Mouse (Mus musculus) bone marrow, adult 2 months (tissue): ENCODE results near the gene Rsad2.

Experiments used
- CTCF ChIP-seq: fragments of 200-500 bp; IDR thresholded peaks from 2 replicates; pipeline ENCODE4 v1.5.1; 2011; ENCODE audit warnings: low read length, control low read depth; ENCODE audit not compliant: control insufficient read depth, insufficient read depth
- POLR2A ChIP-seq: fragments of 200-500 bp; IDR thresholded peaks from 2 replicates; pipeline ENCODE4 v1.6.1; 2011; ENCODE audit warnings: low read depth, mild to moderate bottlenecking, control low read depth, low read length, borderline replicate concordance; ENCODE audit not compliant: control insufficient read depth

DNA sequence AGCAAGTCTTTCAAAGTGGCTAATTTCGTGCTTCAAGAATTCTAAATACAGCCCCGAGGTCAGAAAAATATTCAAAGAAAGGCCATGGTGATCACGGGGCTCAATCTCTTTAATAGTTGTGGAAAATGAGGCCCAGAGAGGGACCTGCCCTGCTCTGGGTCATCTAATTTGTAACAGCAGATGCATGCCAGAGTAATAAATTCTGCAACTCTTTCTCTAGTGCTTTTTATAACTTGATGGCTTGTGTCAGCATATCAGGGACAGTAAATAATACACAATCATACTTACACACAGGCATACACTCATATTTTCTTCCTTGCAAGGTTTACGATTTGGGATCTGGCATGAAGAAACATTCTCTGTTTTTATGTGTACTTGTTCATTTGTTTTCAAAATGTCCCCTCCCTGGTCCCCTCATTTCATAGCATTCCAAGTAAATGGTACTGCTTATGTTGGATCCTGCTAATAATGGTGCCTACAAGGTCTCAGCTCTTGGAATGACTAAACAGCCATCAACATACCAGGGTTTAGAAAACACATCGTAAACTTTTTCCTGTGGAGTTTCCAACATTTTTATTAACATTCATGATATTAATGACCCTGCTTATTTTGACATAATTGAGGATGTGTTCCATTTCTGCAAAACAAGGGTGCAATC is 32.5 kb upstream of the Rsad2 start:
- TF ChIP-seq CTCF, result no peak
- TF ChIP-seq POLR2A, result no peak
